Mouse (Mus musculus): Measurements from ENCODE around the gene Larp1. TPM values are rescaled to one million over a fixed set of nuclear protein-coding genes. Genes with fewer than 3 reads are reported as not detected.

The Larp1 gene
- total RNA-seq, 2 experiments from 2014 or later, result 84.8 to 92.3 TPM

GRCm38 (mm10) chr11:57998168-57998567, 10.7 kb upstream of the Larp1 start:
- intact Hi-C loops (cut with DNase I), result no loop called here
- no peak for DNase-seq (ENCODE audit: low spot score in 2 of 2)

- intact Hi-C loops (cut with DNase I), result no loop called here
- DNase-seq (ENCODE audit: low spot score in 2 of 2), result no peak
Measured at GRCm38 (mm10) chr11:57998872-57999271, 10.0 kb upstream of the Larp1 start.

- DNase-seq (ENCODE audit: low spot score in 2 of 2), result no peak
- intact Hi-C loops (cut with DNase I), result no loop called here
Measured at GRCm38 (mm10) chr11:58003126-58003525, 5.7 kb upstream of the Larp1 start.

DNA sequence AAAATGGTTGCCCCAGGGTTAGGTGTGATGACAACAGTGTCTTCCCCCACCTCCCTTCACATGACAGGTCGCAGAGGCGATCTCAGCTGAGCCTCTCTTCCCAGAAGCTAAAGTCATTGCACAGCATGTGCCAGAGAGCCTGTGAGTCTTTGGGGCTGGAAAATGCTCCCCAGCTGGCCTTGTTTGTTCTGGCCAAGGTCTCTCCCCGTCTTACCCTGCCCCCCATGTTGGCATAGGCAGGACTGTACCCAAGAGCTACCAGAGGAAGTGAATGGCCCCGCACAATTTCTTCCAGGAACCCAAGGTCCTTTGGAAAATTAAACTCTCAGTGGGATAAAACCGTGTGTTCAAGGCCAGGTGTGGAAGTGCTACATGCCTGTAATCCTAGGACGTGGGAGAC, 5.1 kb upstream of the Larp1 start:
- intact Hi-C loops (cut with DNase I), result no loop called here
- DNase-seq (ENCODE audit: low spot score in 2 of 2), result no peak

- DNase-seq (ENCODE audit: low spot score in 2 of 2), result no peak
- intact Hi-C loops (cut with DNase I), result loop anchor here (5.0 kb wide), 1 partner anchor 97 kb away; the partner anchor contains the start of gene Cnot8
Measured at GRCm38 (mm10) chr11:58005110-58005509, 3.8 kb upstream of the Larp1 start.

- no peak for DNase-seq (ENCODE audit: low spot score in 2 of 2)
- intact Hi-C loops (cut with DNase I), result loop anchor here (2.0 to 5.0 kb wide), 2 partner anchors 45 to 94 kb away; partner anchors contain the start of gene Cnot8
Measured at GRCm38 (mm10) chr11:58008013-58008412, 851 bp upstream of the Larp1 start.

DNA sequence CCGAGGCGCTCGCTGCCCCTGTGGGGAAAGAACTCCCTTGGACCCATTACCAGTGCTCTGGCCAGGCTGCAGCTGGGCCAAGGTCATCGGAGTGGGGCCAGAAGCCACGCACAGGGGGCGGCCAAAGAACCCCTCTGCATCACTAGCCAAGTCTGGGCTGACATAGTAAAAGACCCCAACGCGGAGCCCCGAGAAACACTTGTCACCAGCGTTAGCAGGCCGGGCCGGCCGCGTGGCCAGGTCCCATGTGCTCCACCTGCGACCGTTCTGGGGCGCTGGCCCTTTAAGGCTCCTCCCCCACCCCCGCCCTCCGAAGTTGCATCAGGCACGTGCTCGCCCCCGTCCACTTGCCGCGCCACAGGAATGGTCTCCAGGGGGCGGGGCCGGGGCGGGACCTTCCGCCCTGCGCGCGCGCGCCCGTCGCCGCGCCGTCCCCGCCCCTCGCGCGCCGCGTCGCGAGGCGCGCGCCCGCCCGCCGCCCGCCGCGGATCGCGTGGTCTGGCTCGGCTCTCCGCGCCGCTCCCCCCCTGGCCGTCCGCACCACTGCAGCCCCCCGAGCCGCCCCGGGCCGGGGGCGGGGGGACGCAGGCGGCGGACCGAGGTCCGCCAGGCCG, 320 bp upstream of the Larp1 start:
- intact Hi-C loops (cut with DNase I), result loop anchor here (2.0 to 5.0 kb wide), 2 partner anchors 46 to 94 kb away; partner anchors contain the start of gene Cnot8
- DNase-seq (ENCODE audit: low spot score in 2 of 2), result peak; percentile 80 to 84

DNA sequence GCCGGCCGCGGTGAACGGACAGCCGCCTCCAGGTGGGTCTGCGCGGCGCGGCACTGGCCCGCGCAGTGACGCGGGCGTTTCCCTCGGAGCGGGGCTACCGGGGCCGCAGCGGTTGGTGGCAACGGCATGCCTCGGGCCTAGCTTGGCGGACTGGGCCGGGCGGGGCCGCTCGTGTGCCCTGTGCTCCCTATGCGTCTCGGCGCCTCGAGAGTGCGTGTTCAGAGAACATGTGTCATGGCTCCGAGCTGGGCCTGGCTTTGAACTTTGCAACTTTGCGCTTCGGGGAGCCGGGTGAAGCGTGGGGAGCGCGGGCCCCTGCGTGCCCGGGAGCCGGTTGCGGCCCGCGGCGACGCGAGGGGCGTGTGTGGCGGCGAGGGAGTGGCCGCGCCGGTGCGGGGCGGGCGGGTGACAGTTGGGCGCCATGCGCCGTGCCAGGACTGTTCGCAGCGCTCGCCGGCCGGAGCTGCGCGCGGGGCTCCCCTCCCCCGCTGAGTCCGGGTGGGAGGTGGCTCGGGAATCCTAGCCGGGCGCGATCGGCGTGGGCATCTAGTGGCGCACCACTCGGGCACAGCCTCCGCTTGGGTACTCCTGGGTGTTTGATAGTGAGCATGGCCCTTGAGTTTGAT, 765 bp downstream of the Larp1 start:
- intact Hi-C loops (cut with DNase I), result loop anchor here (2.0 to 5.0 kb wide), 3 partner anchors 38 to 93 kb away; partner anchors contain the start of gene Cnot8
- peak; percentile 79 to 85 for DNase-seq (ENCODE audit: low spot score in 2 of 2)

DNA sequence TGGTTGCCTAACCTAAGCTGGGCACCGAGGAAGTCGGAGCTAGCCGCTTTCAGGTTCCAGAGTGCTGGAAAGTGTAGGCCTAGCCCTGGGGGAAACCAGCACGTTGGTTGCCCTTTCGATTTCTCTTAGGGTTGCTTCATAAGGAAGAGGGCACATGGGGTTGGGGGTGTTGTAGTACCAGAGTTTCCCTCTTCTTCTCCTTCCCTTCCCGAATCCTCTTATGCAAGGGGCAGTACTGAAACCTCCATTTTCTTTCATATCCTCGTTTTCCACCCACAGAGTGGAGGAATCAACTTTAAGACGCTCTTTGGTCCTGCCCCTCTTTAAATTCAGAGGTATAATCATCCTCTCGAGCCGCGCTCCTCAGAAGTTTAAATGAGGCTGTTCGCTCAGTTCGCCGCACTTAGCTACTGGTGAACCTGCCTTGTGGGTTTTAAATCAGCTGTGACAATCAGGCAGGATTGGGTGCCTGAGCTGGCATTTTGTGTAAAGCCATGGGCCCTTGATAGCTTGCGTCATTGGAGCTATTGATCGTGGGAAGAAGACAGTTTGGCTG, 1.4 kb downstream of the Larp1 start:
- intact Hi-C loops (cut with DNase I), result loop anchor here (5.0 kb wide), 1 partner anchor 37 kb away; no protein-coding TSS in a partner anchor
- no peak for DNase-seq (ENCODE audit: low spot score in 2 of 2)

GRCm38 (mm10) chr11:58010930-58011329, 2.1 kb downstream of the Larp1 start:
- no peak for DNase-seq (ENCODE audit: low spot score in 2 of 2)
- intact Hi-C loops (cut with DNase I), result loop anchor here (5.0 kb wide), 1 partner anchor 36 kb away; no protein-coding TSS in a partner anchor

- no peak for DNase-seq (ENCODE audit: low spot score in 2 of 2)
- intact Hi-C loops (cut with DNase I), result loop anchor here (5.0 kb wide), 1 partner anchor 35 kb away; no protein-coding TSS in a partner anchor
Measured at GRCm38 (mm10) chr11:58011813-58012212, 2.9 kb downstream of the Larp1 start.

DNA sequence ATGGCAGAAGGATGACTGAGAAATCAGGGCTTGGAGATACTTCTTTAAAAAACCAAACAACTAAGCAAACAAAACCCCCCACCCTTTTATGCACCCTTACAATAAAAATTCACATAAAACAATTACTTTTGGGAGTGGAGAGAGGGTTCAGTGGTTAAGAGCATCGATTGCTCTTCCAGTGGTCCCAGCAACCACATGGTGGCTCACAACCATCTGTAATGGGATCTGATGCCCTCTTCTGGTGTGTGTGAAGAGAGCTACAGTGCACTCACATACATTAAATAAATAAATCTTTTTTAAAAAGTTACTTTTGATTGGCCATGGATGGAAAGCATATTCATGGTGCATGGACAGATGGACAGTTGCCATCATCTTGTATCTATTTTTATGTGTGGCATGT, 3.8 kb downstream of the Larp1 start:
- intact Hi-C loops (cut with DNase I), result loop anchor here (5.0 kb wide), 1 partner anchor 35 kb away; no protein-coding TSS in a partner anchor
- DNase-seq (ENCODE audit: low spot score in 2 of 2), result no peak

- intact Hi-C loops (cut with DNase I), result loop anchor here (5.0 kb wide), 1 partner anchor 34 kb away; no protein-coding TSS in a partner anchor
- DNase-seq (ENCODE audit: low spot score in 2 of 2), result no peak
Measured at GRCm38 (mm10) chr11:58013100-58013499, 4.2 kb downstream of the Larp1 start.

- intact Hi-C loops (cut with DNase I), result loop anchor here (5.0 kb wide), 1 partner anchor 33 kb away; no protein-coding TSS in a partner anchor
Measured at GRCm38 (mm10) chr11:58014604-58015003, 5.7 kb downstream of the Larp1 start.

DNA sequence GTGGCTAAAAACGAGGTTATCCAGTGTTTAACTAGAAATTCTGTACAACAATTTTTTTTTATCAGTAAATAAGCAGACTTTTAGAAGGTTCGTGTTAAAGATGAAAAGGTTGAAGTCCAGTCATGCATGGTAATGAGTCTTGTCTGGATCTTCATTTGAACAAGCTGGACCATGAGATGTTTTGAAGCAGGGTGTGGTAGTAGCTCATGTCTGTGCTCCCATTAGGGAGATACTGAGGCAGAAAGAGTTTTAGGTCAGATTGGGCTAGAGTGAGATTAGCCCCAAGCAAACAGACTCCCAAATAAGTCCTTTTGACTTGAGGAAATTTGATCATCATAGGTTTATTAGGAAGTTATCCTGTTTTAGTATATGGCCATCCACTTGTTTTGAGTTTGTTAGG, 6.5 kb downstream of the Larp1 start:
- intact Hi-C loops (cut with DNase I), result no loop called here
- no peak for DNase-seq (ENCODE audit: low spot score in 2 of 2)

More at GRCm38 (mm10) chr11:58014604-58015003, 5.7 kb downstream of the Larp1 start:
- DNase-seq (ENCODE audit: low spot score in 2 of 2), result no peak

DNA sequence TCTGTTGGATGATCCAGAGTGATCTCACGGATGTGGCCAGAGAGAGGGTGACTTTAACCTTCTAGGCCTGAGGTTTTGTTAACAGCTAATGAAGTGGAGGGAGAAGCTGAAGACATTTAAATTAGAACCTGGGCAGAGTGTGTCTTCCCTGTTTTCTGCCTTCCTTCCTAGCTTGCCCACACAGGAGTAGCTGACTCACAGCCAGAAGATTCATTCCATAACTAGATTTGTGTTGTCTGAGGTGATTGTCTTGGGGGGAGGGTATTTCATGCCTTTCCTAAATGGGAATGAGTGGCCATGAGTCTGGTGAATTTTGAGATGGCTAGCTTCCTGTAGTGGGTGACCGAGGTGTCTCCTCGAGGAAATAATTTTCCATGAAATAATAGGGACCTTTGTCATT, 7.5 kb downstream of the Larp1 start:
- no peak for DNase-seq (ENCODE audit: low spot score in 2 of 2)
- intact Hi-C loops (cut with DNase I), result no loop called here

DNA sequence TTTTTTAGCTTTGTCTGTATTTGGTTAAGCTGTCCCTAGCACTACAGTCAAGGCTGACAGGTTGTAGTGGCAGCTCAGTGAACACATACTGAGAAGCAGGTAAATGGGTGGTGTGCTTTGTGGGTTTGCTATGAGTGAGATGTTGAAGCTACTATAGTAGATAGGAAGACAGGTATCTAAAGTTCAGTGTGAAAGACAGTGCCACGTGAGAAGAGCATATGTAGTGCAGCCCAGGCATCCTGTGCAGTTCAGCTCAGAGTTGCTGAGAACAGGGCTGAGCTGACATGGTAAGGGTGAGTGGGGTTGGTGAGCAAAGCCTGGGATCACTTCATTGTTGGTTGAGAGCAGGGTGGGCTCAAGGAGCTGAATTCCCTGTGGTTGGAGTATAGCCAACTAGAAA, 8.6 kb downstream of the Larp1 start:
- intact Hi-C loops (cut with DNase I), result no loop called here
- DNase-seq (ENCODE audit: low spot score in 2 of 2), result no peak

- no peak for DNase-seq (ENCODE audit: low spot score in 2 of 2)
- intact Hi-C loops (cut with DNase I), result no loop called here
Measured at GRCm38 (mm10) chr11:58018287-58018686, 9.4 kb downstream of the Larp1 start.

DNA sequence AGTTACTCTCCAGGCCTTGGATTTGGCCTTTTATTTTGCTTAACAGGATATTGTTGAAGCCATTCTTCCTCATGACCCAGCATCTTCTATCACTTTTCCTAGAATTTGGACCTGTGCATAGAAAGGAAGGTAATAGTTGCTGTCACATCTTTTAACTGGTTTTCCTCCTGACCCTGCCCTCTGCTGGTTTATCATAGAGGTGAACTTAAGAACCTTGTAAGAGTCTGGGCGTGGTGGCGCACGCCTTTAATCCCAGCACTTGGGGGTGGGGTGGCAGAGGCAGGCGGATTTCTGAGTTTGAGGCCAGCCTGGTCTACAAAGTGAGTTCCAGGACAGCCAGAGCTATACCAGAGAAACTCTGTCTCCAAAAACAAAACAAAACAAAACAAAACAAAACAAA, 9.8 kb downstream of the Larp1 start:
- intact Hi-C loops (cut with DNase I), result no loop called here
- DNase-seq (ENCODE audit: low spot score in 2 of 2), result no peak

DNA sequence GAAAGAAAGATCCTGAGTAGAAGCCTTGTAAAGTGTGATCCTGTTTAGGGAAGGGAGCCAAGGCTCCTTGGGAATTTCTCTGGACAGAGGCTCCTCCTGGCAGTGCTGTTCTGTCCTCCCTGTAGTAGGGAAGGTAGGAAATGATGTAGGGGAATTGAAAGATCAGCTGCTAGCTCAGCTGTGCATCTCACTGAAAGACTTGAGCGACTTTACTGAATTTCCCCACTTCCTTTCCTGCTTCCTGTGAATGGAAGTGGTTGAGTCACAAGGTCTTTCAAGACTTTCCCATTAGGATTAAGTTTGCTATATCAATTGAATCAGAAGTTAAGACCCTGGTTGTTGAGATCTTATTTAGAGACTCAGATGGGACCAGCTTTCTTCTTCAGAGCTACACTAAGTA, 12.2 kb downstream of the Larp1 start:
- no peak for DNase-seq (ENCODE audit: low spot score in 2 of 2)
- intact Hi-C loops (cut with DNase I), result no loop called here

DNA sequence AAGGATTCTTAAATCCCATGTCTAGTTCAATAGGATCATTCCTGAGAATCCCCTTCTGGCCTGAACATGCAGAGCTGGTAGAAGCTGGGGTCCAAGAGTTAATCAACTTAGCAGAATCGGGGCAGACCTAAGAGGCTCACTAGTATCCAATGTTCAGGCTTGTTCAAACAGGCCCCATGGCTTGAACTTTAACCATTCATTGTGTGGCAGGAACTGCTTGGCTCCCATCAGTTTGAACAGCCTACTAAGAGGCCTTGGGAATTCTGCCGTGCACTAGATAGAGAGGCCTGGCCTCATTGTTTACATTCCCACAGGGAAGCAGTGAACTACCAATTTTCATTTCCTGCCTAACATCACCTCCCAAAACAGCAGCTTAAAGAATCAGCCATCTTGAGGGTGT, 12.8 kb downstream of the Larp1 start:
- DNase-seq (ENCODE audit: low spot score in 2 of 2), result no peak
- intact Hi-C loops (cut with DNase I), result no loop called here

Data from left cerebral cortex, postnatal 36 days (tissue).